Mouse (Mus musculus): ENCODE measurements around the gene Tfec. TPM values are rescaled to one million over a fixed set of nuclear protein-coding genes. Genes with fewer than 3 reads are reported as not detected.

Tfec gene
- polyA plus RNA-seq (2014; fragmentation: Illumina TruSeq; extraction: RNeasy Lipid Tissue Mini Kit (QIAGEN cat#74804); ENCODE audit: low read depth, low replicate concordance): 0.89 TPM

DNA sequence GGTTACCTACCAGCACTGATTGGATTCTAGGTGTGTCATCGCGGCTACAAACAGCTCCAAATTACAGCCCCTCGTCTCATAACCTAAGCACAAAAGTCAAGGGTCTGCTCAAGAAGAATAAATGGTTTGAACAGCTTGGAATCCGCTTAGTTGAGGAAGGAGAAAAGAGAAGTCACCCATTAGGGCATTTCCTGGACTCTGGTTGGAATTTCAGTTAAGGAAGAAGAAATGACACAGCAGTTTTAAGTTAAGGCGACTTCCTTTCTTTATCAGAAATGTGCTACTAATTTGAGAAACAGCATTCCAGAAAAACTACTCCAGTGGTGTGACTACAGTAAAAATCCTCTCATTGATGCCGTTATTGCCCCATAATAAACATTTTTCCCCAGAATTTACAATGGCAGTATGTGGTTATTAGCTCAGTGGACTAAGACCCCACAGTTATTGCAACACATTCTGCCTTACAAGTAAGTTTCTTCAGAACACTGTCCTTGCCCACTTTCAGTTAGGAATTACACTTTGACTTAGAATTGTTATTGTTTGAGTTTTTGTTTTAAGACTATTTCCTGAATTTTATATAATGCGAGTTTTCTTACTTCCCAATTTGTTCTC lies at the start of gene Tfec:
Gene Tfec (minus strand): TSS at position 191 of the 612 bp plus-strand sequence.

Other genes with a start within 250 kb of the Tfec start
- gene Tes, start 166.7 kb upstream of the Tfec start, polyA plus RNA-seq (2014; fragmentation: Illumina TruSeq; extraction: RNeasy Lipid Tissue Mini Kit (QIAGEN cat#74804); ENCODE audit: low read depth, low replicate concordance): 43.2 TPM

Measured in adipose tissue, adult 10 weeks (tissue).